Comparison of ENCODE assay signal across 8 mouse cellular contexts in genomic region chr5:103760425-103761131, GRCm38 (mm10).
DNase-seq lines count a peak whose midpoint lies in the region; ATAC-seq lines count a peak whose summit lies in the region.

No protein-coding gene starts in this region.

- peak overlapping the region; percentile 53 for H3K4me3 ChIP-seq in heart, embryonic 13.5 days
- peak overlapping the region; percentile 50 for H3K4me3 ChIP-seq in kidney, embryonic 16.5 days (ENCODE audit: low read length)

- WGBS in heart, embryonic 13.5 days = 2% methylated on average over 20 of the region's 20 CpGs
- WGBS in kidney, embryonic 16.5 days = under 1% methylated on average over 20 of the region's 20 CpGs

- peak; percentile 40; the same call in 1 of the 2 replicates for ATAC-seq in heart, embryonic 13.5 days (ENCODE audit: extremely low read depth, insufficient number of reproducible peaks, low FRiP score, low TSS enrichment)
- peak; percentile 73; the same call in 1 of the 2 replicates for ATAC-seq in kidney, embryonic 16.5 days (ENCODE audit: low FRiP score, low TSS enrichment)

- peaks cover 80% of the 10 kb centered on the region for H3K4me1 ChIP-seq in heart, embryonic 13.5 days
- peaks cover 49% of the 10 kb centered on the region for H3K4me1 ChIP-seq in kidney, embryonic 16.5 days (ENCODE audit: insufficient read depth, low read length)

- peak overlapping the region; percentile 77 for H3K4me2 ChIP-seq in heart, embryonic 13.5 days
- H3K4me2 ChIP-seq in kidney, embryonic 16.5 days (replicated peaks; ENCODE audit: low read depth, low read length) = peak overlapping the region; percentile 87

- peaks cover under 1% of the 10 kb centered on the region for H3K36me3 ChIP-seq in heart, embryonic 13.5 days
- H3K36me3 ChIP-seq in kidney, embryonic 16.5 days (ENCODE audit: insufficient read depth, low read length) = no peaks in the 10 kb centered on the region

- H3K9me3 ChIP-seq in heart, embryonic 13.5 days = no peaks in the 10 kb centered on the region
- H3K9me3 ChIP-seq in kidney, embryonic 16.5 days (ENCODE audit: low read length) = no peaks in the 10 kb centered on the region; the same call in 1 of the 2 replicates

- peak; percentile 11 to 37 for DNase-seq in right cerebral cortex, adult 2 months (ENCODE audit: low spot score in 2 of 2)
- no peak for DNase-seq in right cerebral cortex, postnatal 4 days
- DNase-seq in embryo, embryonic 11 days = peak; percentile 60
- peak; percentile 85 for DNase-seq in lung, postnatal 36 days
- DNase-seq in ovary, postnatal 36 days (ENCODE audit: low spot score) = peak; percentile 67
- DNase-seq in c-Kit-positive CD71-positive TER-119-positive erythroid progenitor cells, embryonic 14.5 days (ENCODE audit: low spot score) = no peak

- H3K27me3 ChIP-seq in heart, embryonic 13.5 days (replicated peaks) = no peaks in the 10 kb centered on the region
- no peaks in the 10 kb centered on the region for H3K27me3 ChIP-seq in kidney, embryonic 16.5 days (ENCODE audit: insufficient read depth, low read length)

- H3K9ac ChIP-seq in heart, embryonic 13.5 days = peak overlapping the region; percentile 73
- peak overlapping the region; percentile 70 for H3K9ac ChIP-seq in kidney, embryonic 16.5 days (replicated peaks; ENCODE audit: low read length)

- H3K27ac ChIP-seq in heart, embryonic 13.5 days (replicated peaks) = peak overlapping the region; percentile 76
- H3K27ac ChIP-seq in kidney, embryonic 16.5 days (ENCODE audit: low read length) = peak overlapping the region; percentile 91

Comparison
In these comparisons a context has a peak if more than half of its experiments do, and no peak if none do; other contexts are left out.
1. DNase-seq: peak in right cerebral cortex, adult 2 months (2 of 2), embryo, embryonic 11 days (single experiment), lung, postnatal 36 days (single experiment) and ovary, postnatal 36 days (single experiment); none in right cerebral cortex, postnatal 4 days (single experiment) and c-Kit-positive CD71-positive TER-119-positive erythroid progenitor cells, embryonic 14.5 days (single experiment).